Mouse (Mus musculus) embryonic facial prominence, embryonic 12.5 days (tissue): ENCODE results near the gene Igtp. TPM values are rescaled to one million over a fixed set of nuclear protein-coding genes. Genes with fewer than 3 reads are reported as not detected.
"Not testable (repeated sequence)": the region's sequence is repeated elsewhere in the genome, so short reads cannot be mapped to it uniquely, and the experiment has no call there.

ENCODE experiments used
- ATAC-seq: fragments of 200-750 bp; cut with Nextera tagmentation; 2 replicates; pipeline ENCODE4 v1.8.0; 2017; ENCODE audit not compliant: insufficient number of reproducible peaks, insufficient read depth, low FRiP score, low TSS enrichment
- H3K27ac ChIP-seq: fragments of 300-500 bp; sonication (generic); 2 replicates; pipeline ENCODE4 v1.5.1; 2016; ENCODE audit warnings: mild to moderate bottlenecking
- H3K27me3 ChIP-seq: fragments of 300-500 bp; sonication (generic); 2 replicates; pipeline ENCODE4 v1.6.1; 2016; ENCODE audit warnings: mild to moderate bottlenecking, moderate library complexity
- H3K36me3 ChIP-seq: fragments of 300-500 bp; sonication (generic); 2 replicates; pipeline ENCODE4 v1.6.1; 2016; ENCODE audit warnings: mild to moderate bottlenecking
- H3K4me1 ChIP-seq: fragments of 300-500 bp; sonication (generic); 2 replicates; pipeline ENCODE4 v1.6.1; 2016
- H3K4me2 ChIP-seq: fragments of 300-500 bp; sonication (generic); replicated peaks from 2 replicates; pipeline ENCODE4 v1.6.1; 2016; ENCODE audit warnings: mild to moderate bottlenecking, moderate library complexity
- H3K4me3 ChIP-seq: fragments of 300-500 bp; sonication (generic); 2 replicates; pipeline ENCODE4 v1.5.1; 2016; ENCODE audit warnings: mild to moderate bottlenecking
- H3K9ac ChIP-seq: fragments of 300-500 bp; sonication (generic); 2 replicates; pipeline ENCODE4 v1.6.1; 2016; ENCODE audit warnings: mild to moderate bottlenecking, moderate library complexity
- H3K9me3 ChIP-seq: fragments of 300-500 bp; sonication (generic); 2 replicates; pipeline ENCODE4 v1.6.1; 2016; ENCODE audit warnings: mild to moderate bottlenecking, moderate library complexity
- WGBS: fragments of 180-500 bp; shearing (Covaris S2); methylation state at CpG from one replicate; pipeline ENCODE4 v1.1.7; 2016; 5-methylcytosine and 5-hydroxymethylcytosine counted together
- polyA plus RNA-seq: library from polyadenylated mRNA; unstranded; fragments of >200 nt; fragmentation: Nextera tagmentation; extraction: Ambion mirVana; gene quantifications from 2 replicates; pipeline ENCODE4 v1.2.1, GENCODE M21; 2016

Igtp gene
- polyA plus RNA-seq, 1 experiment from 2014 or later = 2.9 TPM

- H3K9ac ChIP-seq, H3K27me3 ChIP-seq, H3K4me3 ChIP-seq, H3K9me3 ChIP-seq, H3K36me3 ChIP-seq, H3K4me2 ChIP-seq, ATAC-seq, H3K4me1 ChIP-seq, H3K27ac ChIP-seq: not testable (repeated sequence)
- 82% methylated on average over 3 of the region's 3 CpGs for WGBS
Observed at GRCm38 (mm10) chr11:58234551-58234950, 35.2 kb downstream of the Igtp start.

GRCm38 (mm10) chr11:58235152-58235551 lies 35.8 kb downstream of the Igtp start:
- ATAC-seq = no peak
- Histone ChIP-seq H3K36me3 (no peaks in the 10 kb centered on the region), H3K9ac (no peak overlapping the region), H3K4me3 (no peak overlapping the region), H3K27ac (no peak overlapping the region), H3K4me1 (no peaks in the 10 kb centered on the region), H3K9me3 (no peaks in the 10 kb centered on the region), H3K4me2 (no peak overlapping the region), H3K27me3 (no peaks in the 10 kb centered on the region)
- 15% methylated on average over 6 of the region's 6 CpGs for WGBS

GRCm38 (mm10) chr11:58238840-58239791 lies 39.8 kb downstream of the Igtp start:
- 1% methylated on average over 37 of the region's 37 CpGs for WGBS
- Histone ChIP-seq H3K4me2 (peak overlapping the region; percentile 69), H3K9me3 (no peaks in the 10 kb centered on the region), H3K4me1 (no peaks in the 10 kb centered on the region), H3K9ac (0 out of 2 replicates have a peak overlapping the region, but pooled peaks have one; percentile 40), H3K36me3 (no peaks in the 10 kb centered on the region), H3K27ac (0 out of 2 replicates have a peak overlapping the region, but pooled peaks have one; percentile 5), H3K27me3 (no peaks in the 10 kb centered on the region), H3K4me3 (peak overlapping the region; percentile 40)
- ATAC-seq = peak; percentile 87

GRCm38 (mm10) chr11:58247294-58247693 lies 47.9 kb downstream of the Igtp start:
- no peak overlapping the region for H3K9ac ChIP-seq
- H3K27ac ChIP-seq = no peak overlapping the region
- no peaks in the 10 kb centered on the region for H3K36me3 ChIP-seq
- WGBS = 41% methylated on average over 4 of the region's 4 CpGs
- H3K27me3 ChIP-seq = 0 out of 2 replicates have a peak, but pooled peaks cover 2% of the 10 kb centered on the region
- H3K4me1 ChIP-seq = no peaks in the 10 kb centered on the region
- no peak overlapping the region for H3K4me3 ChIP-seq
- no peaks in the 10 kb centered on the region for H3K9me3 ChIP-seq
- ATAC-seq = no peak
- H3K4me2 ChIP-seq = no peak overlapping the region

GRCm38 (mm10) chr11:58249203-58249981 lies 50.0 kb downstream of the Igtp start:
- Histone ChIP-seq H3K36me3 (no peaks in the 10 kb centered on the region), H3K4me1 (no peaks in the 10 kb centered on the region), H3K27ac (no peak overlapping the region), H3K9me3 (no peaks in the 10 kb centered on the region), H3K9ac (no peak overlapping the region), H3K4me2 (no peak overlapping the region), H3K4me3 (no peak overlapping the region), H3K27me3 (0 out of 2 replicates have a peak, but pooled peaks cover 2% of the 10 kb centered on the region)
- ATAC-seq = no peak
- WGBS = 83% methylated on average over 7 of the region's 7 CpGs

GRCm38 (mm10) chr11:58250550-58250949 lies 51.2 kb downstream of the Igtp start:
- no peaks in the 10 kb centered on the region for H3K9me3 ChIP-seq
- WGBS = 74% methylated on average over 5 of the region's 5 CpGs
- H3K36me3 ChIP-seq = no peaks in the 10 kb centered on the region
- no peak overlapping the region for H3K9ac ChIP-seq
- no peaks in the 10 kb centered on the region for H3K4me1 ChIP-seq
- H3K27ac ChIP-seq = no peak overlapping the region
- no peak overlapping the region for H3K4me3 ChIP-seq
- no peak overlapping the region for H3K4me2 ChIP-seq
- 0 out of 2 replicates have a peak, but pooled peaks cover 2% of the 10 kb centered on the region for H3K27me3 ChIP-seq
- ATAC-seq = no peak

GRCm38 (mm10) chr11:58254411-58254810 lies 55.1 kb downstream of the Igtp start:
- Histone ChIP-seq H3K9me3 (no peaks in the 10 kb centered on the region), H3K4me3 (no peak overlapping the region), H3K27ac (no peak overlapping the region), H3K9ac (no peak overlapping the region), H3K4me2 (no peak overlapping the region), H3K4me1 (no peaks in the 10 kb centered on the region), H3K27me3 (no peaks in the 10 kb centered on the region), H3K36me3 (no peaks in the 10 kb centered on the region)
- ATAC-seq = no peak
- 96% methylated on average over 3 of the region's 3 CpGs for WGBS

Other genes starting within 250 kb of the Igtp start
- 17.5 and 23.7 TPM in 2 replicates for gene Larp1, start 190.5 kb upstream of the Igtp start, polyA plus RNA-seq
- gene Gm12248, start 106.4 kb upstream of the Igtp start, polyA plus RNA-seq = not detected in 2 replicates
- 103 TPM in 2 replicates for gene Cnot8, start 95.4 kb upstream of the Igtp start, polyA plus RNA-seq
- 25.6 and 29.8 TPM in 2 replicates for gene Gemin5, start 31.0 kb upstream of the Igtp start, polyA plus RNA-seq
- gene Mrpl22, start 27.9 kb upstream of the Igtp start, polyA plus RNA-seq = 125 and 126 TPM in 2 replicates
- 0.56 and 1.2 TPM in 2 replicates for gene Irgm2, start 62 bp downstream of the Igtp start, polyA plus RNA-seq
- 0.08 TPM in 1 of 2 replicates, not detected in the other for gene 4930438A08Rik, start 75.2 kb downstream of the Igtp start, polyA plus RNA-seq
- 27.4 and 29.7 TPM in 2 replicates for gene Zfp692, start 107.5 kb downstream of the Igtp start, polyA plus RNA-seq
- 38.7 and 40.8 TPM in 2 replicates for gene Zfp672, start 130.8 kb downstream of the Igtp start, polyA plus RNA-seq
- gene Sh3bp5l, start 131.2 kb downstream of the Igtp start, polyA plus RNA-seq = 38.2 and 40.6 TPM in 2 replicates
- gene Lypd8, start 179.5 kb downstream of the Igtp start, polyA plus RNA-seq = not detected in 2 replicates
- gene 1810065E05Rik, start 221.6 kb downstream of the Igtp start, polyA plus RNA-seq = not detected in 2 replicates
- not detected in 2 replicates for gene Gm12253, start 233.0 kb downstream of the Igtp start, polyA plus RNA-seq